Mouse (Mus musculus) kidney, adult 2 months (tissue): Measurements from ENCODE around the gene Dock11. TPM values are rescaled to one million over a fixed set of nuclear protein-coding genes. Genes with fewer than 3 reads are reported as not detected.

Source experiments
- DNase-seq: peaks from one replicate; pipeline ENCODE4 v3.0.0; 2021
- H3K27ac ChIP-seq: fragments of 200-500 bp; 2 replicates; pipeline ENCODE4 v1.5.1; 2012; ENCODE audit warnings: low read depth, low read length, control low read depth, inconsistent platforms; ENCODE audit not compliant: insufficient read depth
- H3K27me3 ChIP-seq: fragments of 200-500 bp; replicated peaks from 2 replicates; pipeline ENCODE4 v1.6.1; 2012; ENCODE audit warnings: mild to moderate bottlenecking, moderate library complexity, low read length, inconsistent platforms; ENCODE audit not compliant: control insufficient read depth, insufficient read depth
- H3K36me3 ChIP-seq: fragments of 200-500 bp; 2 replicates; pipeline ENCODE4 v1.6.1; 2012; ENCODE audit warnings: mild to moderate bottlenecking, moderate library complexity, low read length, inconsistent platforms; ENCODE audit not compliant: control insufficient read depth, insufficient read depth
- H3K4me1 ChIP-seq: fragments of 200-500 bp; 2 replicates; pipeline ENCODE4 v1.6.1; 2011; ENCODE audit warnings: low read length; ENCODE audit not compliant: control insufficient read depth, insufficient read depth
- H3K4me3 ChIP-seq: fragments of 200-500 bp; 2 replicates; pipeline ENCODE4 v1.5.1; 2011; ENCODE audit warnings: mild to moderate bottlenecking, low read depth, low read length, control low read depth; ENCODE audit not compliant: insufficient read depth
- CTCF ChIP-seq: fragments of 200-500 bp; conservative IDR thresholded peaks from 2 replicates; pipeline ENCODE4 v1.5.1; 2011; ENCODE audit warnings: low read depth, mild to moderate bottlenecking, control low read depth, low read length, moderate library complexity, mixed read lengths; ENCODE audit not compliant: insufficient read depth, insufficient read length
- POLR2A ChIP-seq: fragments of 200-500 bp; IDR thresholded peaks from one replicate; pipeline ENCODE4 v1.6.1; 2011; ENCODE audit warnings: low read depth, low read length, control low read depth
- whole genome bisulfite sequencing: fragments of 180-500 bp; shearing (Covaris S2); methylation state at CpG from one replicate; pipeline ENCODE4 v1.1.7; 2018; 5-methylcytosine and 5-hydroxymethylcytosine counted together
- polyA plus RNA-seq: library from polyadenylated mRNA; depleted of rRNA; stranded (reverse); fragments of >200 nt; gene quantifications from 2 replicates; pipeline ENCODE4 v1.2.3, GENCODE M21; 2012; rRNA removed

Dock11 gene
- polyA plus RNA-seq, 1 experiment: 0.75 TPM

DNA sequence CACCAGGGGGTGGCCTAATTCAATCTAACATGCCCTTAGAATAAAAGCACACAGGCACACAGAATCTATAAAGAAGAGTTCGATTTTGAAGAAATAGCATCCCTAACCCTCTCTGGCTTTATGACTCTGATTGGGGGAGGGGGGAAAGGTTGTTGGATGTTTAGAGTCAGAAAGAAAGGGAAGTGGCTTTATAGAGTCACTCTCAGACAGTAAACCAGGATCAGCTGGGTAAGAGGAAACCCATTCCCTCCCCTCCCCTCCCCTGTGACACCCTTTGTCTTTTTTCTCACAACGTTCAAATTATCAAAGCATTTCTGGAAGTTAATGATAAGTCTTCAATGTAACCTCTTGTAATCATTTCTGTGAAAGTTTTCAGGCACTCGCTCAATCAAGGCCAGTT, 220.0 kb downstream of the Dock11 start:
- H3K36me3 ChIP-seq: no peaks in the 10 kb centered on the region
- no peak for DNase-seq
- H3K4me3 ChIP-seq: no peak overlapping the region
- H3K27me3 ChIP-seq: no peaks in the 10 kb centered on the region
- H3K27ac ChIP-seq: no peak overlapping the region
- H3K4me1 ChIP-seq: no peaks in the 10 kb centered on the region; the same call in 1 of the 2 replicates
- TF ChIP-seq CTCF (no peak), POLR2A (no peak)
- WGBS: 35% methylated on average over 3 of the region's 3 CpGs

DNA sequence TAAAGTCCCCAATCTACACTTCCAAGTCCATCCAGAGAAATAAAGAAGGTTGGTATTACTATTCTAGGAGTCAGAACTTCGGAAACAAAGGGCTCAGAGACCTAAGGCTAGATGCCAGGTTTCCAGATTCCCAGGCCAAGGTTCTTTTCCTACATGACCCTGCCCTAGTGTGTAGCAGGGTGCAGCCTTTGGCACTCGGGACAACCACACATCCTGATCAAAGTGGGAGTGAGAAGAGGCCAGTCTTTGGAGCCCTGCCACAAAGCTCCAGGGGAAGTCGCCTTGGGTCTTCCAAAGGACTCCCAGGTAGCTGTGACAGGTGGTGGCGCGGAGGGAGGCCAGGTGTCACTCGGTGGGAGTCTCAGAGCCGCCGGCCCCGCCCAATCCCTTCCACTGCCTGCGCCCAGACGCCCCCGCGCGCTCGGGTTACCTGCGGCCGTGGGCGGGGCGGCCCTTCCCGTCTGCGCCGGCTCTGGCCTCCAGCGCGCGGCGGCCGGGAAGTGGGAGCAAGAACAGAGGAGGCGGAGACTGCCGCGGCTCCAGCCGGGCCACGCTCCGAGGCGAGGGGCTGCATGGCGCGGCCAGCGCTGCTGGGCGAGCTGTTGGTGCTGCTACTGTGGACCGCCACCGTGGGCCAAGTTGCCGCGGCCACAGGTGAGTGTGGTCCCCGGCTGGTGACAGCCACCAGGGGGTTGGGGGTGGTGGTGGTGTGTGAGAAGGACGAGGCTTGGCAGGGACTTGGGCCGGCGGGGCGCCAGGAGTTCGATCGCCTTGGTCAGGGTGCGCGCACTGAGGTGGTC, 223.2 kb downstream of the Dock11 start, which contains the start of gene Il13ra1:
Gene Il13ra1 (plus strand): TSS at position 489 of the 800 bp plus-strand sequence.
- Histone ChIP-seq H3K4me3 (peak within 1 kb of the TSS; percentile 92), H3K4me1 (no peaks in the 10 kb centered on the region; the same call in 1 of the 2 replicates), H3K27ac (peak within 1 kb of the TSS; percentile 75), H3K36me3 (no peaks in the 10 kb centered on the region), H3K27me3 (no peaks in the 10 kb centered on the region)
- no peak for TF ChIP-seq POLR2A
- DNase-seq: peak; percentile 76
- under 1% methylated on average over 46 of the region's 51 CpGs for WGBS

- Histone ChIP-seq H3K4me1 (no peaks in the 10 kb centered on the region; the same call in 1 of the 2 replicates), H3K27me3 (no peaks in the 10 kb centered on the region), H3K27ac (peak overlapping the region; percentile 75), H3K4me3 (peak overlapping the region; percentile 92), H3K36me3 (no peaks in the 10 kb centered on the region)
- TF ChIP-seq POLR2A: no peak
- TF ChIP-seq CTCF: no peak
- no peak for DNase-seq
- 1% methylated on average over 9 of the region's 9 CpGs for WGBS
These were observed 223.8 kb downstream of the Dock11 start for GRCm38 (mm10) chrX:36112422-36112750.

DNA sequence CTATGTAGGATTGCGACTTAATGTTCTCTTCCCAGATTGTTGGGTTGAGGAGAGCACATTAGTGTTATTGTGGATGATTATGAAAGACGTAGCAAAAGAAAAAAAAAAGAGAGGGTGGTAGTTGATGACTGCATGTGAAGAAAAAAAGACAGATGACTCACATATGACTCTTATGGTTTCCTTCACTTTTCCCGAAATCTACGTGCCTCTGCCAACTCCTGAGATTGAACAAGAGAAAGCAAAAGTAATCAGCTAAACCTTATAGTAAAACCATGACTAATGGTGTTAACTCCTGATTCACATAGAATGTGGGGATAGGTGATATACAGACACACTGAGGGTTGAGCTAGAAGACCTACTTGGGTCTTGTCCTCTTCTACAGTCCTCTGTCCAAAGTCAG, 226.5 kb downstream of the Dock11 start:
- no peak overlapping the region for H3K27ac ChIP-seq
- TF ChIP-seq POLR2A (no peak), CTCF (no peak)
- 70% methylated on average over 4 of the region's 4 CpGs for WGBS

More for the DNA sequence above, 226.5 kb downstream of the Dock11 start:
- no peaks in the 10 kb centered on the region; the same call in 1 of the 2 replicates for H3K4me1 ChIP-seq
- H3K4me3 ChIP-seq: no peak overlapping the region
- H3K36me3 ChIP-seq: no peaks in the 10 kb centered on the region
- no peaks in the 10 kb centered on the region for H3K27me3 ChIP-seq
- no peak for DNase-seq

Other genes with a start within 250 kb of the Dock11 start
- 8.9 and 10.9 TPM in 2 replicates for gene Il13ra1, start 223.3 kb downstream of the Dock11 start, polyA plus RNA-seq